Mouse (Mus musculus): Measurements from ENCODE around the gene Gls2. TPM values are rescaled to one million over a fixed set of nuclear protein-coding genes. Genes with fewer than 3 reads are reported as not detected.
A peak's percentile ranks its signal among the peaks of the same experiment; 100 is the strongest.
"Not testable (repeated sequence)": the region's sequence is repeated elsewhere in the genome, so short reads cannot be mapped to it uniquely, and the experiment has no call there.

Gls2 gene
- total RNA-seq, 2 experiments from 2014 or later = 20.1 to 21.0 TPM

DNA sequence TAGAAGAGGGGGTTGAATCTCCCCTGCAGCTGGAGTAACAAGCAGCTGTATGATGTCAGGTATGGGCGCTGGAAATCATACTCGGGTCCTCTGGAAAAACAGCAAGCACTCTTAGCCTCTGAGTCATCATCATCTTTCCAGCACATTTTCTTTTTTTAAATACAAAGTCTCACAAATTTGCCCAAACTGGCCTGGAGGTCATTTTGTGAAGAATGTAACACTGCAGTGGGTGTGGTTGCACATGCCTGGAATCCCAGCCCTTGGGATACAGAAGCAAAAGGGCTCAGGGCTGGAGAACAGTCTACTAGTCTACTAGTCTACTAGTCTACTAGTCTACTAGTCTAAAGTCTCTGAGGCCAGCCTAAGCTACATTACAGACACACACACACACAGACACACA, 10.0 kb upstream of the Gls2 start:
- no peak overlapping the region for H3K27ac ChIP-seq
- no peak for TF ChIP-seq CTCF (conservative IDR thresholded peaks at IDR 0.05)
- no peak overlapping the region for H3K4me3 ChIP-seq
- no peak for DNase-seq (ENCODE audit: low spot score in 2 of 2)

DNA sequence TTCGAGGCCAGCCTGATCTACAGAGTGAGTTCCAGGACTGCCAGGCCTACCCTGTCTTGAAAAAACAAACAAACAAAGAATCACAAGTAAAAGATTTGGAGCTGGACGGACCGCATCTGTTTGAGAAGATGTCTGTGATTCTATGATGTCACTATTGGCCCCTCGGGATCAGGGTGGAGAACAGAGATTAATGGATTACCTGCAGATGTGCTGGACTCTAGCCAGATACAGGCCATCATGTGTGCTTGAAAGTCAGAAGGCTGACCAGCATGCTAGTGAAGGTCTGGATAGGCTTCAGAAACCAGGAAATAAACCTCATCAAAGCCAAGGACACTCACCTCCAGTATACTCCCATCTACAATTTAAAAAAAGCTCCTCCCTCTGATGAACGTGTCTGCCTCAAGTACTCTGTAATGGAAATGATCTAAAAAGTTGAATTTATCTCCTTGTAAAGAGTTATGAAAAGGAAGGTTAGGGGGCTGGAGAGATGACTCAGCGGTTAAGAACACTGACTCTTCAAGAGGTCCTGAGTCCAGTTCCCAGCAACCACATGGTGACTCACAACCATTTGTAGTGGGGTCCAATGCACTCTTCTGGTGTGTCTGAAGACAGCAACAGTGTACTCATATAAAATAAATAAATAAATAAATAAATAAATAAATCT, 8.8 kb upstream of the Gls2 start:
- no peak for TF ChIP-seq CTCF (conservative IDR thresholded peaks at IDR 0.05)
- no peak overlapping the region for H3K27ac ChIP-seq
- DNase-seq (ENCODE audit: low spot score in 2 of 2) = no peak
- no peak overlapping the region for H3K4me3 ChIP-seq

DNA sequence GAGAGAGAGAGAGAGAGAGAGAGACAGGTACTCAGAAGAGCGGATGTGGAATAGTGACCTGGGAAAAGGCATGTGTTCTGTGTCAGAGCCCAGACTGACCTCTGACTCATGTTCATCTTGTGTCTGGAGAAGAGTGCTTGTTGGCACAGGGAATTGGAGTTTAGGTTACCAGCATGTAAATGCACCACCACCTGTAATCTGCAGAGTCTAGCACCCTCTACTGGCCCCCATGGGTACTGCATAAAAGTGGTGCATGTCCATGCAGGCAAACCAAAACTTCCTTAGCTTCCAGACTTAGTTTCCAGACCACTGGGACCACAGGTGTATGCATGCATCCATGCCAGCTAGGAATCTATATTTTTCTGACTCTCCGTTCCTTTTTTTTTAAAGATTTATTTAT, 8.3 kb upstream of the Gls2 start:
- peak; percentile 97 for TF ChIP-seq CTCF (conservative IDR thresholded peaks at IDR 0.05)
- H3K4me3 ChIP-seq = no peak overlapping the region
- DNase-seq (ENCODE audit: low spot score in 2 of 2) = peak; percentile 46 to 83
- H3K27ac ChIP-seq = no peak overlapping the region

DNA sequence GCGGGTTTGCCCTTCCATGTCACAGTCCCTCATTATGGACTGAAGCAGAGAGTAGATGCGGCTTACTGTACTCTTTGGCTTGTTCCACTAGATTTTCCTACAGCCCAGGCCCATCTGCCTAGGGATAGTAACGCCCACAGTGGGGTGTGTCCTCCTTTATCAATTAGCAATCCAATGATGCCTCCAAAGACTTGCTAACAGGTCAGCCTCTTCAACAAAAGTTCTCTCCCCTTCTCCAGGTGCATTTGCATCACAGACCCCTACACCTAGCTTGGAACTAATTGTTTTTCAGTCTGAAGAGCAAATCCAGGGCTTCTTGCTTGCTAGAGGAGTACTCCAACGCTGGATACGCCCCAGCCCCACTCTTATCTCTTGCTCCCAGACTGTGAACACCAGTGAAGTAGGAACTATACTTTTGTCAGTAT, 7.1 kb upstream of the Gls2 start:
- no peak for DNase-seq (ENCODE audit: low spot score in 2 of 2)
- Histone ChIP-seq H3K4me3 (no peak overlapping the region), H3K27ac (no peak overlapping the region)
- TF ChIP-seq CTCF (conservative IDR thresholded peaks at IDR 0.05) = no peak

DNA sequence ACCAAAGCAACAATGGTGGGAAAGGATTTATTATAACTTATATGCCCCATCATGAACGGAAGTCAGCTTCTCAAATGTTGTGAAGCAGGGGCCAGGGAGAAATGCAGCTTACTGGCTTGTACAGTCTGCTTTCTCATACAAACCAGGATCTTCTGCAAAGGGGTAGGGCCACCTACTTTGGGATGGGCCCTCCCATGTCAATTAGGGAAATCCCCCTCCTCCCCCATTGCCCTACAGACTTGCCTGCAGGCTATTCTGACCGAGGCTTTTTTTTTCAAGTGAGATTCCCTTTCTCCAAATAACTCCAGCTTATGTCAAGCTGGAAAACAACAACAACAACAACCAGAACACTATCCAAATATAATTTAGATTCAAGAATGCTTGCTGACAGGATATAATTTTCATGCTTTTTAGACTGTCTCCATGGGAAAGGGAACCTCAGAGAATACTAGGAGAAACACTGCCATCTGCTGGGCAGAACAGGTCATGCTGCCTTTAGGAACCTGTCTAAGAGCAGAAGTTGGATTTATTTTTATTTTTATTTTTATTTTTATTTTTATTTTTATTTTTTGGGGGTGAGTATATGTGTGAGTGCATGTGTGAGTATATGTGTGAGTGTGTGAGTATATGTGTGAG, 5.9 kb upstream of the Gls2 start:
- Histone ChIP-seq H3K27ac (no peak overlapping the region), H3K4me3 (no peak overlapping the region)
- peak; percentile 89 for TF ChIP-seq CTCF (conservative IDR thresholded peaks at IDR 0.05)
- DNase-seq (ENCODE audit: low spot score in 2 of 2) = peak; percentile 64 to 83

DNA sequence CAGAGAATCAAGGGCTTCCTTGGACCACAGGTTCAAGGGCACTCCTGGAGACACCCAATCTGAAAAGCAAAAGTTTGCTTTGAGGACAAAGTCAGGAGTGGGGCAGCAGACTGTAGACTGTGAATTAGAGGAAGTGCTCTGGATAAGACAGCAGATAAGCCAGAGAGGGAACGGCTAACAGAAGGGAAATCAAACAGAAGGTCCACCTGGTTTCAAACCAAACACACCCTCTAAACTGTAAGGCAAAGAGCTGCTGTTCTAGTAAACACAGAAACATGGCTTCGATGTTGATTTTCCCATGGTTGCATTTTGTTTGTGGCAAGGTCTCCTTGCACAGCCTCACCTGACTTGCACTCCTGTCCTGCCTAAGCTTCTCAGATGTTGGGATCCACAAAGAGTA, 2.8 kb upstream of the Gls2 start:
- Histone ChIP-seq H3K27ac (no peak overlapping the region), H3K4me3 (no peak overlapping the region)
- no peak for TF ChIP-seq CTCF (conservative IDR thresholded peaks at IDR 0.05)
- no peak for DNase-seq (ENCODE audit: low spot score in 2 of 2)

DNA sequence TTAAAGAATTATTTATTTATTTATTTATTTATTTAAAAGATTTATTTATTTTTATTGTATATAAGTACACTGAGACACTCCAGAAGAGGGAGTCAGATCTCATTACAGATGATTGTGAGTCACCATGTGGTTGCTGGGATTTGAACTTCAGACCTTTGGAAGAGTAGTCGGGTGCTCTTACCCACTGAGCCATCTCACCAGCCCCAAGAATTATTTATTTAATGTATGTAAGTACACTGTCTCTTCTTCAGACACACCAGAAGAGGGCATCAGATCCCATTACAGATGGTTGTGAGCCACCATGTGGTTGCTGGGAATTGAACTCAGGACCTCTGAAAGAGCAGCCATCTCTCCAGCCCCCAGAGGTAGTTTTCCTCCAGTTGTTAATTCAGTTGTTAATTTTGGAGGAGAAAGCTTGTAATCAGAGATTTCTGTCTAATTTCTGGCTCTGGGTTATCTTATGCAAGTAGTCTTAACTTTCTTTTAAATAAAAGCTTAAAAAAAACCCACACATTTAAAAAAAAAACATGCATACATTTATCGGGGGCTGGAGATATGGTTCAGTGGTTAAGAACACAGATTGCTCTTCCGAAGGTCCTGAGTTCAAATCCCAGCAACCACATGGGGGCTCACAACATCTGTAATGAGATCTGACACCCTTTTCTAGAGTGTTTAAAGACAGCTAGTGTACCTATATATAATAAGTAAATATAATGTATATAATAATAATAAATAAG, 2.1 kb upstream of the Gls2 start:
- not testable (repeated sequence) for DNase-seq (ENCODE audit: low spot score in 2 of 2); H3K4me3 ChIP-seq; H3K27ac ChIP-seq
- TF ChIP-seq CTCF (conservative IDR thresholded peaks at IDR 0.05) = 0 out of 2 replicates have a peak, but pooled peaks have one; percentile 9

DNA sequence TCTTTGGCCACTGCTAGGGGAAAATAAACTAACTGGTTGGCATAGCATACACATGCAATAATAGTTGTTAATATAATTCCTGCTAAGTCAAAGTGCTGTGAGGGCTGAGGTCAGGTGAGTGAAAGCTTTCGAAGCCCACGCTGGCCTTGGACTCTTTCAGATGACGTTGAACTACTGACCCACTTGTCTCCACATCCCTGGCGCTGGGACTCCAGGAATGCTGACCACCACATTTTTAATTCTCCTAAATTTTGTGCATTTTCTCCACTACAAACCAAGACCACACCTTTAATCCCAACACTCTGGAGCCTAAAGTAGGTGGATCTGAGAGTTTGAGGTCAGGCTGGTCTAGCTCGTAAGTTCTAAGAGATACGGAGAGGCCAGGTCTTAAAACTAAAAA, 1.1 kb upstream of the Gls2 start:
- Histone ChIP-seq H3K27ac (no peak overlapping the region), H3K4me3 (no peak overlapping the region)
- no peak for TF ChIP-seq CTCF (conservative IDR thresholded peaks at IDR 0.05)
- DNase-seq (ENCODE audit: low spot score in 2 of 2) = no peak

DNA sequence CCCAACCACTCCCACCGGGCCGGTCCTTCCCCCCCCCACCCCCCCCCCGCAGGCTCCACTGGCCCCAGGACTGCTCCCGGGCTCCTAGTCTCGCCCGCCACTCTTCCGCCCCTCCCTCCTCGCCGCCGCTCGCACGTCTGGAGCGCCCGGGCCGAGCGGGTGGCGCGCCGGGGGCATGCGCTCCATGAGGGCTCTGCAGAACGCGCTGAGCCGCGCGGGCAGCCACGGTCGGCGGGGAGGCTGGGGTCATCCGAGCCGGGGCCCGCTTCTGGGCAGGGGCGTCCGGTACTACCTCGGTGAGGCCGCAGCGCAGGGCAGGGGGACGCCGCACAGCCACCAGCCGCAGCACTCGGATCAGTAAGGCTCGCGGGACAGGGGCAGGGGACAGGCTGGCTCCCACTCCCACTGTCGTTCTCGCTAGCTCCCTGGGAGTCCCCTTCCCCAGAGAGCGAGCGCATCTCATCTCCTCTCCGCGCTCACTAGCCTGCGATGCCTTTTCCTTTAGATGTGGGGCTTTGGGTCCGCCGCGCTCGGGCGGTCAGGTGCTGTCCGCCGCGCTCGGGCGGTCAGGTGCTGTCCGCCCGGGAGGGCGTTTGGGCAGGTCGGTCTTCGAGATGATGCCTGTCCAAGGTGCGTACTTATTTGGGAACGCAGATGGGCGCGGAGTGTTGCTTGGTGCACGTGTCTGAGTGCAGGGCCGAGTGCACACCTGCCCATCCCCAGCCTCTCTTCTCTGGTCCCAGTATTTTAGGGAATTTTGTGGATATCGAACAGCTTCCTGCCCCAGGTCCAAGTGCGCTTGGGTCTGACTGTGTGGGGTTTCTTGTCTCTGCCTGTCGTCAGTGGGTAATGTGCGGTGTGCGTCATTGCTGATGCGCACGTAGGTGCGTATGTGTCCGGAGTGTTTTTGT, 549 bp downstream of the Gls2 start:
- peak in 1 of 2 experiments; percentile 48 for DNase-seq (ENCODE audit: low spot score in 2 of 2)
- Histone ChIP-seq H3K27ac (peak overlapping the region; percentile 83), H3K4me3 (peak overlapping the region; percentile 84)
- TF ChIP-seq CTCF (conservative IDR thresholded peaks at IDR 0.05) = no peak

DNA sequence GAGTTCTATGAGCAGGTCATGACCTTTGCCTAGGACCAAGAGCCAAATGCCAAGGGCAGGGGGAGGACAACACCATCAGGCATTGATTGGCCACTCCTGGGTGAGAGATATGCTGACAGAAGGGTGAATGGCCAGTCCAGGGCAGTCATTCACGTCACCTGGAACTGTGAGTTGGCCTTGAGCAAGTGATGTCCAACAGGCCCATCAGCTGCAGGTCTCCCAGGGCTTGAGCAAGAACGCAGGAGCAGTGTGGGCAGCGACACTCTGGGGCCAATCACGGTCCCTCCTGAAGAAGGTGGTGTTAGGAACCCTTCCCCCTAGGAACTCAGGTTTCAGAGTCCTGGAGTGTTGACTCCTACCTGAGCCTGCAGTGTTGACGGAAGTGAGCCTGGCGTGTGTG, 7.6 kb downstream of the Gls2 start:
- DNase-seq (ENCODE audit: low spot score in 2 of 2) = no peak
- Histone ChIP-seq H3K4me3 (no peak overlapping the region), H3K27ac (no peak overlapping the region)
- no peak for TF ChIP-seq CTCF (conservative IDR thresholded peaks at IDR 0.05)

DNA sequence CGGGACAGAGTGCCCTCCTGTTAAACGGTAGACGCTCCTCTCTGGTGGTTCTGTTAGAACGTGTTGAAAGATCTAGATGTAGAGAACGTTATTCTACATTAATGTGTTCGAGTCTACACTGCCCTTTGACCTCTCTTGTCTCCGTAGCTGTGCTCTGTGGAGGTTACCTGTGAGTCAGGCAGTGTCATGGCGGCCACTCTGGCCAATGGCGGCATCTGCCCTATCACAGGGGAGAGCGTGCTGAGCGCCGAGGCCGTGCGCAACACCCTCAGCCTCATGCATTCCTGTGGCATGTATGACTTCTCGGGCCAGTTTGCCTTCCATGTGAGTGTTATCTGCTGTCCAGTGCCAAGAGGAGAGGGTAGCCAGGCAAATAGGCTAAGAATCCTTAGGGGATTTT, 10.7 kb downstream of the Gls2 start:
- TF ChIP-seq CTCF (conservative IDR thresholded peaks at IDR 0.05) = no peak
- Histone ChIP-seq H3K27ac (no peak overlapping the region), H3K4me3 (no peak overlapping the region)
- DNase-seq (ENCODE audit: low spot score in 2 of 2) = no peak

DNA sequence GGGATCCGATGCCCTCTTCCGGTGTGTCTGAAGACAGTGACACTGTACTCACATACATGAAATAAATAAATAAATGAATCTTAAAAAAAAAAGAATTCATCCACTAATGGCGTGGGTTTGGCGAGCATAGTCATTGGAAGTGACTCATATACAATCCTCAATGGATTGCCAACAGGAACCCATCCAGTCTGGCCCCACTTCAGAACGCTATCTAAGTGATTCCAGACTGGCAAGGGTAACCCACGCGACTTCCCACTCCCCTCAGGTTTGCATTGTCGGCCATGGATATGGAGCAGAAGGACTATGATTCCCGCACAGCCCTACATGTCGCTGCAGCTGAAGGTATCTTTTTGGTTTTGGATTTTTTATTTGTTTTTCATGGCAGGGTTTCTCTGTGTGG, 14.1 kb downstream of the Gls2 start:
- no peak overlapping the region for H3K27ac ChIP-seq
- no peak for TF ChIP-seq CTCF (conservative IDR thresholded peaks at IDR 0.05)

More for the DNA sequence above, 14.1 kb downstream of the Gls2 start:
- DNase-seq (ENCODE audit: low spot score in 2 of 2) = no peak
- H3K4me3 ChIP-seq = no peak overlapping the region

Data from layer of hippocampus, adult 2 months (tissue).